Mouse (Mus musculus) stomach, embryonic 14.5 days (tissue): ENCODE measurements around the gene Ets1. TPM values are rescaled to one million over a fixed set of nuclear protein-coding genes. Genes with fewer than 3 reads are reported as not detected.
A peak's percentile ranks its signal among the peaks of the same experiment; 100 is the strongest.

Experiments
- ATAC-seq: fragments of 200-750 bp; cut with Nextera tagmentation; 2 replicates; pipeline ENCODE4 v1.8.0; 2017; ENCODE audit warnings: low read depth, moderate TSS enrichment; ENCODE audit not compliant: insufficient number of reproducible peaks, insufficient read depth, low FRiP score
- H3K27ac ChIP-seq: fragments of 300-500 bp; sonication (generic); 2 replicates; pipeline ENCODE4 v1.5.1; 2014; ENCODE audit warnings: mild to moderate bottlenecking, low read length, moderate library complexity, mixed read lengths
- H3K27me3 ChIP-seq: fragments of 300-500 bp; sonication (generic); 2 replicates; pipeline ENCODE4 v1.6.1; 2014; ENCODE audit warnings: low read length, control low read depth, mixed read lengths; ENCODE audit not compliant: control insufficient read depth, insufficient read depth
- H3K36me3 ChIP-seq: fragments of 300-500 bp; sonication (generic); 2 replicates; pipeline ENCODE4 v1.6.1; 2014; ENCODE audit warnings: mild to moderate bottlenecking, control low read depth, low read length, moderate library complexity, mixed read lengths; ENCODE audit not compliant: control insufficient read depth, insufficient read depth
- H3K4me1 ChIP-seq: fragments of 300-500 bp; sonication (generic); 2 replicates; pipeline ENCODE4 v1.6.1; 2014; ENCODE audit warnings: low read length, control low read depth, mixed read lengths; ENCODE audit not compliant: control insufficient read depth, insufficient read depth
- H3K4me2 ChIP-seq: fragments of 300-500 bp; sonication (generic); replicated peaks from 2 replicates; pipeline ENCODE4 v1.6.1; 2014; ENCODE audit warnings: low read depth, low read length, control low read depth
- H3K4me3 ChIP-seq: fragments of 300-500 bp; sonication (generic); 2 replicates; pipeline ENCODE4 v1.5.1; 2014; ENCODE audit warnings: low read depth, low read length, control low read depth
- H3K9ac ChIP-seq: fragments of 300-500 bp; sonication (generic); replicated peaks from 2 replicates; pipeline ENCODE4 v1.6.1; 2014; ENCODE audit warnings: low read depth, mild to moderate bottlenecking, control low read depth, low read length, moderate library complexity, mixed read lengths
- H3K9me3 ChIP-seq: fragments of 300-500 bp; sonication (generic); 2 replicates; pipeline ENCODE4 v1.6.1; 2016; ENCODE audit warnings: low read depth, low read length, control low read depth; ENCODE audit not compliant: control insufficient read depth
- WGBS: fragments of 180-500 bp; shearing (Covaris S2); extraction: QIAGEN DNeasy Blood & Tissue Kit; methylation state at CpG from one replicate; pipeline ENCODE4 v1.1.7; 2014; 5-methylcytosine and 5-hydroxymethylcytosine counted together
- polyA plus RNA-seq: library from polyadenylated mRNA; unstranded; fragments of >200 nt; fragmentation: Nextera tagmentation; extraction: Ambion mirVana; gene quantifications from 2 replicates; pipeline ENCODE4 v1.2.1, GENCODE M21; 2014

Gene Ets1
- polyA plus RNA-seq, 1 experiment from 2014 or later, result 40.9 TPM

- Histone ChIP-seq H3K27me3 (no peaks in the 10 kb centered on the region), H3K9me3 (no peaks in the 10 kb centered on the region), H3K9ac (no peak overlapping the region), H3K4me3 (no peak overlapping the region), H3K36me3 (no peaks in the 10 kb centered on the region), H3K27ac (peak overlapping the region; percentile 23; the same call in 1 of the 2 replicates), H3K4me1 (peaks cover 35% of the 10 kb centered on the region), H3K4me2 (no peak overlapping the region)
- WGBS, result 55% methylated on average over 11 of the region's 11 CpGs
- no peak for ATAC-seq
Measured at GRCm38 (mm10) chr9:32666611-32667517, 30.8 kb downstream of the Ets1 start.

GRCm38 (mm10) chr9:32667518-32667908, 31.5 kb downstream of the Ets1 start:
- no peaks in the 10 kb centered on the region for H3K27me3 ChIP-seq
- WGBS, result 50% methylated on average over 7 of the region's 7 CpGs
- no peak overlapping the region for H3K9ac ChIP-seq
- ATAC-seq, result no peak
- no peaks in the 10 kb centered on the region for H3K36me3 ChIP-seq
- H3K4me2 ChIP-seq, result no peak overlapping the region
- H3K4me3 ChIP-seq, result no peak overlapping the region
- H3K4me1 ChIP-seq, result peaks cover 37% of the 10 kb centered on the region
- no peaks in the 10 kb centered on the region for H3K9me3 ChIP-seq
- H3K27ac ChIP-seq, result peak overlapping the region; percentile 63

GRCm38 (mm10) chr9:32668075-32668673, 32.2 kb downstream of the Ets1 start:
- Histone ChIP-seq H3K36me3 (no peaks in the 10 kb centered on the region), H3K9ac (no peak overlapping the region), H3K9me3 (no peaks in the 10 kb centered on the region), H3K4me2 (no peak overlapping the region), H3K4me3 (no peak overlapping the region), H3K4me1 (peaks cover 44% of the 10 kb centered on the region), H3K27me3 (no peaks in the 10 kb centered on the region), H3K27ac (peak overlapping the region; percentile 63)
- 0 out of 2 replicates have a peak, but pooled peaks have one; percentile 4 for ATAC-seq
- WGBS, result 55% methylated on average over 9 of the region's 9 CpGs

- 27% methylated on average over 2 of the region's 2 CpGs for WGBS
- Histone ChIP-seq H3K9me3 (no peaks in the 10 kb centered on the region), H3K4me2 (no peak overlapping the region), H3K27me3 (no peaks in the 10 kb centered on the region), H3K36me3 (no peaks in the 10 kb centered on the region), H3K4me1 (peaks cover 49% of the 10 kb centered on the region), H3K4me3 (no peak overlapping the region), H3K27ac (no peak overlapping the region), H3K9ac (no peak overlapping the region)
- no peak for ATAC-seq
Measured at GRCm38 (mm10) chr9:32669397-32669796, 33.4 kb downstream of the Ets1 start.

- Histone ChIP-seq H3K9me3 (no peaks in the 10 kb centered on the region), H3K4me1 (peaks cover 65% of the 10 kb centered on the region), H3K36me3 (no peaks in the 10 kb centered on the region), H3K27me3 (no peaks in the 10 kb centered on the region), H3K4me2 (peak overlapping the region; percentile 44), H3K9ac (no peak overlapping the region), H3K4me3 (peak overlapping the region; percentile 18; the same call in 1 of the 2 replicates), H3K27ac (peak overlapping the region; percentile 88)
- ATAC-seq, result peak; percentile 86
- under 1% methylated on average over 35 of the region's 35 CpGs for WGBS
Measured at GRCm38 (mm10) chr9:32671970-32672859, 36.2 kb downstream of the Ets1 start.

- Histone ChIP-seq H3K4me1 (peaks cover 55% of the 10 kb centered on the region), H3K27ac (no peak overlapping the region), H3K4me2 (no peak overlapping the region), H3K27me3 (no peaks in the 10 kb centered on the region), H3K9me3 (no peaks in the 10 kb centered on the region), H3K4me3 (no peak overlapping the region), H3K9ac (no peak overlapping the region), H3K36me3 (no peaks in the 10 kb centered on the region)
- WGBS, result 79% methylated on average over 3 of the region's 3 CpGs
- ATAC-seq, result no peak
Measured at GRCm38 (mm10) chr9:32673923-32674322, 37.9 kb downstream of the Ets1 start.

- Histone ChIP-seq H3K4me1 (peaks cover 45% of the 10 kb centered on the region), H3K4me2 (peak overlapping the region; percentile 30), H3K9me3 (no peaks in the 10 kb centered on the region), H3K9ac (no peak overlapping the region), H3K36me3 (no peaks in the 10 kb centered on the region), H3K27ac (peak overlapping the region; percentile 81), H3K27me3 (no peaks in the 10 kb centered on the region), H3K4me3 (no peak overlapping the region)
- peak; percentile 57; the same call in 1 of the 2 replicates for ATAC-seq
- 2% methylated on average over 9 of the region's 9 CpGs for WGBS
Measured at GRCm38 (mm10) chr9:32675671-32676409, 39.8 kb downstream of the Ets1 start.
